Mouse (Mus musculus): ENCODE results near the gene Carmil3.

Gene Carmil3

GRCm38 (mm10) chr14:55490361-55491201 lies at the start of gene Carmil3:
TSS of gene Carmil3 (plus strand) at chr14:55490651.
- DNase-seq (ENCODE audit: low read depth): peak; percentile 73

GRCm38 (mm10) chr14:55457693-55458092 lies 32.8 kb upstream of the Carmil3 start:
- no peak for DNase-seq (ENCODE audit: low read depth)

GRCm38 (mm10) chr14:55458273-55458672 lies 32.2 kb upstream of the Carmil3 start:
- DNase-seq (ENCODE audit: low read depth): peak; percentile 60

GRCm38 (mm10) chr14:55458761-55459160 lies 31.7 kb upstream of the Carmil3 start:
- DNase-seq (ENCODE audit: low read depth): no peak

- DNase-seq (ENCODE audit: low read depth): no peak
Observed at GRCm38 (mm10) chr14:55459796-55460195, 30.7 kb upstream of the Carmil3 start.

GRCm38 (mm10) chr14:55460297-55460696 lies 30.2 kb upstream of the Carmil3 start:
- DNase-seq (ENCODE audit: low read depth): no peak

- no peak for DNase-seq (ENCODE audit: low read depth)
Observed at GRCm38 (mm10) chr14:55461757-55462156, 28.7 kb upstream of the Carmil3 start.

- no peak for DNase-seq (ENCODE audit: low read depth)
Observed at GRCm38 (mm10) chr14:55466481-55466880, 24.0 kb upstream of the Carmil3 start.

- no peak for DNase-seq (ENCODE audit: low read depth)
Observed at GRCm38 (mm10) chr14:55467108-55467507, 23.3 kb upstream of the Carmil3 start.

GRCm38 (mm10) chr14:55468301-55468741 lies 22.1 kb upstream of the Carmil3 start:
- DNase-seq (ENCODE audit: low read depth): no peak

- DNase-seq (ENCODE audit: low read depth): no peak
Observed at GRCm38 (mm10) chr14:55469041-55469440, 21.4 kb upstream of the Carmil3 start.

GRCm38 (mm10) chr14:55469821-55470220 lies 20.6 kb upstream of the Carmil3 start:
- no peak for DNase-seq (ENCODE audit: low read depth)

- no peak for DNase-seq (ENCODE audit: low read depth)
Observed at GRCm38 (mm10) chr14:55470806-55471205, 19.6 kb upstream of the Carmil3 start.

- DNase-seq (ENCODE audit: low read depth): no peak
Observed at GRCm38 (mm10) chr14:55475654-55476053, 14.8 kb upstream of the Carmil3 start.

- DNase-seq (ENCODE audit: low read depth): no peak
Observed at GRCm38 (mm10) chr14:55477421-55477820, 13.0 kb upstream of the Carmil3 start.

- DNase-seq (ENCODE audit: low read depth): no peak
Observed at GRCm38 (mm10) chr14:55477829-55478228, 12.6 kb upstream of the Carmil3 start.

- peak; percentile 86 for DNase-seq (ENCODE audit: low read depth)
Observed at GRCm38 (mm10) chr14:55478651-55479599, 11.5 kb upstream of the Carmil3 start, which contains the start of gene Dhrs4. TSS of gene Dhrs4 (plus strand) at chr14:55478758.

GRCm38 (mm10) chr14:55479629-55480028 lies 10.8 kb upstream of the Carmil3 start:
- DNase-seq (ENCODE audit: low read depth): no peak

GRCm38 (mm10) chr14:55484430-55485085 lies 5.9 kb upstream of the Carmil3 start:
- no peak for DNase-seq (ENCODE audit: low read depth)

GRCm38 (mm10) chr14:55486836-55487235 lies 3.6 kb upstream of the Carmil3 start:
- no peak for DNase-seq (ENCODE audit: low read depth)

GRCm38 (mm10) chr14:55491291-55491833 lies 911 bp downstream of the Carmil3 start:
- peak; percentile 69 for DNase-seq (ENCODE audit: low read depth)

- peak; percentile 38 for DNase-seq (ENCODE audit: low read depth)
Observed at GRCm38 (mm10) chr14:55492103-55492502, 1.7 kb downstream of the Carmil3 start.
